8 mouse cellular contexts compared by ENCODE assay signal in the genomic region with DNA sequence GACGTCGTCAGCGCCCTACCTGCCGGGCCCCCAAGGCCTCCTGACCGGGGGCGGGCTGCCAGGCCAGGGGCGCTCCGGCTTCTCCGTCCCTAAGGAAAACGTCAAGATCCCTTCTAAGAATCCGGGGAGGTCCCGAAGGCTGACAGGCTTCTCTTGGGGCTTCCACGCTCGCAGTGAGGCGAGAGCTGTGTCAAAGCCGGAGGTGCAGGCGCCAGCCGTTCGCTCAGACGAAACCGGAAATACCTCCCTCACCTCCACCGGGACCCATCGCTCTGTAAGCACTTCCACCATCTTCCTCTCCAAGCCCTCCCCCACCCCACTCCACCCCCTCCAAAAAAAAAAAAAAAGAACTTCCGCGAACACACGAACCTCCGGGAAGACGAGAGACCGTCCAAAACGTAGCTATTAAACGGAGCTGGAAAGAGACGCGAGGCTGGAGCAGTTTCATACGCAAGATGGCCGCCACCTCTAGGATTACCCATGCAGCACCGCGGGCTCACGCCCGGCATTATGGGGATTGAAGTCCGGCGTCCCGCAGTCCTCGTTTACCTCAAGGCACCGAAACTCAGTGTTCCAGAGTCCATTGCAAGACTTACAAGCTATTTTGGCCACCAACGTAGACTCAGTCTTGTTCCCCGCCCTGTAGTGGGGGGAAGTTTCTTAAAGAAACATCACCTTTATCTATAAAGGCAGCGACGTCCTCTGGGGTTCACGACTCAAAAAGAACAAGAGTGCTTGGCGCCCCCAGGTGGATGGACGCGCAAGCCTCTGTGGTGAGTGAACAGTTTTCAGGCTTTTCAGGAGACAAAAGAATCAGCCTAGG. TPM values are rescaled to one million over a fixed set of nuclear protein-coding genes. Genes with fewer than 3 reads are reported as not detected.
DNase-seq lines count a peak whose midpoint lies in the region; ATAC-seq and TF ChIP-seq lines count a peak whose summit lies in the region.

No protein-coding gene starts in this region.

- under 1% methylated on average over 51 of the region's 52 CpGs for WGBS in hindbrain, postnatal 0 days

- H3K27ac ChIP-seq in gastrocnemius, adult 2 months: peak overlapping the region; percentile 94
- peak overlapping the region; percentile 97 for H3K27ac ChIP-seq in hindbrain, postnatal 0 days
- H3K27ac ChIP-seq in left cerebral cortex, adult 2 months: peak overlapping the region; percentile 92

- H3K4me2 ChIP-seq in hindbrain, postnatal 0 days (ENCODE audit: low read depth, low read length): peak overlapping the region; percentile 61

- H3K4me3 ChIP-seq in gastrocnemius, adult 2 months: peak overlapping the region; percentile 100
- peak overlapping the region; percentile 78 for H3K4me3 ChIP-seq in hindbrain, postnatal 0 days (ENCODE audit: low read length)
- H3K4me3 ChIP-seq in left cerebral cortex, adult 2 months: peak overlapping the region; percentile 94

- ATAC-seq in common myeloid progenitor, adult 5-6 weeks (replicated peaks; ENCODE audit: low read depth, poor library complexity, severe bottlenecking): peak; percentile 98
- ATAC-seq in hindbrain, postnatal 0 days: peak; percentile 100
- peak; percentile 96 for ATAC-seq in megakaryocyte, adult 5-6 weeks (ENCODE audit: poor library complexity, severe bottlenecking)

- peak overlapping the region; percentile 87 for H3K9ac ChIP-seq in hindbrain, postnatal 0 days (replicated peaks; ENCODE audit: low read length)

- no peaks in the 10 kb centered on the region for H3K27me3 ChIP-seq in hindbrain, postnatal 0 days (ENCODE audit: insufficient read depth, low read length)

- peak; percentile 92 for TF ChIP-seq CTCF in gastrocnemius, adult 2 months (IDR thresholded peaks at IDR 0.05)
- TF ChIP-seq CTCF in hindbrain, postnatal 0 days (IDR thresholded peaks at IDR 0.05; ENCODE audit: low read depth): peak; percentile 90
- peak; percentile 86 for TF ChIP-seq CTCF in left cerebral cortex, adult 2 months (IDR thresholded peaks at IDR 0.05)

- H3K9me3 ChIP-seq in hindbrain, postnatal 0 days (ENCODE audit: low read length): no peaks in the 10 kb centered on the region

- peaks cover 11% of the 10 kb centered on the region; the same call in 1 of the 2 replicates for H3K36me3 ChIP-seq in hindbrain, postnatal 0 days (ENCODE audit: insufficient read depth, low read length)

- intact Hi-C loops in gastrocnemius, adult 2 months (cut with DNase I): loop anchor here (5.0 to 10.0 kb wide), 2 partner anchors 143 to 221 kb away; partner anchors contain the start of gene Brca2
- intact Hi-C loops in left cerebral cortex, adult 2 months (cut with DNase I): loop anchor here (1.0 to 10.0 kb wide), 5 partner anchors 71 to 703 kb away; partner anchors contain the start of gene Brca2

- DNase-seq in ZHBTc4 (ENCODE audit: low read depth, low spot score): peak; percentile 99
- DNase-seq in gastrocnemius, adult 2 months: peak; percentile 94
- DNase-seq in hindbrain, postnatal 0 days (ENCODE audit: low spot score): peak; percentile 99
- DNase-seq in left cerebral cortex, adult 2 months (ENCODE audit: extremely low spot score in 1 of 2, low spot score in 2 of 2): peak; percentile 93 to 95
- peak; percentile 96 to 99 for DNase-seq in right cerebral cortex, adult 2 months (ENCODE audit: low spot score in 2 of 2)
- peak; percentile 95 for DNase-seq in urinary bladder, postnatal 14 days (ENCODE audit: low spot score)

- H3K4me1 ChIP-seq in hindbrain, postnatal 0 days (ENCODE audit: insufficient read depth, low read length): no peaks in the 10 kb centered on the region

RNA-seq across cellular contexts. Expression of gene N4bp2l2, which starts 0.6 kb away (rescaled TPM):
- 187 and 223 TPM in 2 replicates for total RNA-seq in common myeloid progenitor, adult 5-6 weeks (2017)
- total RNA-seq in gastrocnemius, adult 2 months (2021): 10 to 100 TPM; 30.9 to 32.3 TPM
- 27.2 and 37.6 TPM in 2 replicates for total RNA-seq in hindbrain, postnatal 0 days (2014; rRNA removed)
- polyA plus RNA-seq in hindbrain, postnatal 0 days (2015; fragmentation: Nextera tagmentation; extraction: Ambion mirVana): 31.5 and 33.0 TPM in 2 replicates
- total RNA-seq in left cerebral cortex, adult 2 months (2021): 10 to 100 TPM; 86.3 to 93.6 TPM
- total RNA-seq in megakaryocyte, adult 5-6 weeks (2015): 64.8 and 75.1 TPM in 2 replicates
- 81.1 and 97.2 TPM in 2 replicates for total RNA-seq in megakaryocyte, adult 5-6 weeks (2017)

RNA-seq across cellular contexts. Expression of gene Pds5b, which starts 8.2 kb away (rescaled TPM):
- total RNA-seq in common myeloid progenitor, adult 5-6 weeks (2017): 59.5 and 76.9 TPM in 2 replicates
- 10 to 100 TPM; 20.8 to 23.0 TPM for total RNA-seq in gastrocnemius, adult 2 months (2021)
- total RNA-seq in hindbrain, postnatal 0 days (2014; rRNA removed): 34.5 and 38.5 TPM in 2 replicates
- polyA plus RNA-seq in hindbrain, postnatal 0 days (2015; fragmentation: Nextera tagmentation; extraction: Ambion mirVana): 19.4 and 19.8 TPM in 2 replicates
- total RNA-seq in left cerebral cortex, adult 2 months (2021): 10 to 100 TPM; 77.6 to 79.3 TPM
- 45.5 and 46.1 TPM in 2 replicates for total RNA-seq in megakaryocyte, adult 5-6 weeks (2015)
- total RNA-seq in megakaryocyte, adult 5-6 weeks (2017): 27.6 and 31.5 TPM in 2 replicates

Comparison
In these comparisons a context has a peak if more than half of its experiments do, and no peak if none do; other contexts are left out.
1. Peak in every context shown above with its lines: DNase-seq, ATAC-seq, H3K4me3 ChIP-seq and H3K27ac ChIP-seq.